Mouse (Mus musculus) limb, embryonic 15.5 days (tissue): ENCODE results near the gene Olfr212. TPM values are rescaled to one million over a fixed set of nuclear protein-coding genes. Genes with fewer than 3 reads are reported as not detected.
"Not testable (repeated sequence)": the region's sequence is repeated elsewhere in the genome, so short reads cannot be mapped to it uniquely, and the experiment has no call there.

ENCODE experiments used
- ATAC-seq: fragments of 200-750 bp; cut with Nextera tagmentation; 2 replicates; pipeline ENCODE4 v1.8.0; 2017; ENCODE audit warnings: low read depth, moderate TSS enrichment; ENCODE audit not compliant: insufficient number of reproducible peaks, low FRiP score, low TSS enrichment
- H3K27ac ChIP-seq: fragments of 300-500 bp; sonication (generic); 2 replicates; pipeline ENCODE4 v1.5.1; 2015; ENCODE audit warnings: moderate library complexity, mild to moderate bottlenecking, inconsistent platforms
- H3K27me3 ChIP-seq: fragments of 300-500 bp; sonication (generic); 2 replicates; pipeline ENCODE4 v1.6.1; 2015; ENCODE audit warnings: inconsistent platforms
- H3K36me3 ChIP-seq: fragments of 300-500 bp; sonication (generic); 2 replicates; pipeline ENCODE4 v1.6.1; 2015; ENCODE audit warnings: inconsistent platforms
- H3K4me1 ChIP-seq: fragments of 300-500 bp; sonication (generic); 2 replicates; pipeline ENCODE4 v1.6.1; 2015; ENCODE audit warnings: inconsistent platforms
- H3K4me2 ChIP-seq: fragments of 300-500 bp; sonication (generic); 2 replicates; pipeline ENCODE4 v1.6.1; 2015; ENCODE audit warnings: mild to moderate bottlenecking, inconsistent platforms
- H3K4me3 ChIP-seq: fragments of 300-500 bp; sonication (generic); 2 replicates; pipeline ENCODE4 v1.5.1; 2015; ENCODE audit warnings: mild to moderate bottlenecking, inconsistent platforms
- H3K9ac ChIP-seq: fragments of 300-500 bp; sonication (generic); 2 replicates; pipeline ENCODE4 v1.6.1; 2015; ENCODE audit warnings: inconsistent platforms
- H3K9me3 ChIP-seq: fragments of 300-500 bp; sonication (generic); 2 replicates; pipeline ENCODE4 v1.6.1; 2016; ENCODE audit warnings: inconsistent platforms
- WGBS: fragments of 180-500 bp; shearing (Covaris S2); methylation state at CpG from one replicate; pipeline ENCODE4 v1.1.7; 2015; 5-methylcytosine and 5-hydroxymethylcytosine counted together
- polyA plus RNA-seq: library from polyadenylated mRNA; unstranded; fragments of >200 nt; fragmentation: Nextera tagmentation; extraction: Ambion mirVana; gene quantifications from 2 replicates; pipeline ENCODE4 v1.2.1, GENCODE M21; 2015

Olfr212 gene
- polyA plus RNA-seq: not detected in 2 replicates

GRCm38 (mm10) chr6:116506302-116507003, at the start of gene Olfr212:
Gene Olfr212 (plus strand): TSS chr6:116506516.
- H3K9me3 ChIP-seq, H3K4me3 ChIP-seq, H3K4me1 ChIP-seq, H3K27ac ChIP-seq, H3K27me3 ChIP-seq, H3K36me3 ChIP-seq, H3K9ac ChIP-seq, H3K4me2 ChIP-seq, ATAC-seq: not testable (repeated sequence)
- WGBS: 90% methylated on average over 20 of the region's 20 CpGs

DNA sequence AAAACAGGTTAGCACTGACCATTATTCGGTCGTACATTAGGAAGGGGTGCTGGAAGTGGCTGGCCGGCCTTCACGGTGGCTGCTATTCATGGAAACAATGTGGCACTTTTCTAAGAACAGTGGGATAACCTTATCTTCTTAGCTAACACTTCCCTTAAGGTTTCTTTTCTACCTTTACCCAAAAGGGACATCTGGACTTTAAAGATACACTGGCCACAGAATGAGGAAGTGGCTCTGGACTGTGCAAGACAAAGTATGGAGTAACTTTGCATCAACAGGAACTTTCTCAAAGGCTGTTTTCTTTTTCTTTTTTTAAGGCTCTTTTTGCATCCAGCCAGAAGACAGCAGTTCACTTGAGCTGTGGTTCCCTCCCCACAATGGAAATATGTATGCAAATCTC, 47.6 kb upstream of the Olfr212 start:
- no peak for ATAC-seq
- no peaks in the 10 kb centered on the region for H3K9me3 ChIP-seq
- peaks cover 6% of the 10 kb centered on the region for H3K4me1 ChIP-seq
- H3K9ac ChIP-seq: no peak overlapping the region
- no peak overlapping the region for H3K4me2 ChIP-seq
- WGBS: 77% methylated on average over 4 of the region's 4 CpGs
- peaks cover 39% of the 10 kb centered on the region for H3K27me3 ChIP-seq
- no peak overlapping the region for H3K27ac ChIP-seq
- no peaks in the 10 kb centered on the region for H3K36me3 ChIP-seq
- H3K4me3 ChIP-seq: no peak overlapping the region

DNA sequence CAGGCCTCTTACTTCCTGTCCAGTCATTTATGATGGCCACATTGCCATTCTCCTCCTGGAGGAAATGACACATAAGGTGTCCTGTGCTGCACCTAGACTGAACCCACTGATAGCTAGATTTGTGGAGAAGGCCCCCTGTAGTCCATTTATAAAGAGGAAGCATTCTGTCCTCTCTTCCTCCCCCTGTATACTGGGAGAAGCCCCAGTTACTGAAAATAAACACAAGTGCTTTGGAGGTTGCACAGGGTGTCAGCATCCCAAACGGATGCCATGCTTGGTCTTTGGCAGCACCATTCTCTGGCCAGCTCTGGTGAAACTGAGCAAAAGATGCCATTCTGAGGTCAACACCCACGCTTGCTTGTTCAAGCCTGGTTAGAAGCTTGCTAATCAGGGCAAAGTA, 47.1 kb upstream of the Olfr212 start:
- peaks cover 6% of the 10 kb centered on the region for H3K4me1 ChIP-seq
- H3K9me3 ChIP-seq: no peaks in the 10 kb centered on the region
- H3K27ac ChIP-seq: no peak overlapping the region
- H3K36me3 ChIP-seq: no peaks in the 10 kb centered on the region
- peaks cover 39% of the 10 kb centered on the region for H3K27me3 ChIP-seq
- H3K9ac ChIP-seq: no peak overlapping the region
- H3K4me3 ChIP-seq: no peak overlapping the region
- 70% methylated on average over 2 of the region's 2 CpGs for WGBS
- ATAC-seq: no peak
- no peak overlapping the region for H3K4me2 ChIP-seq

GRCm38 (mm10) chr6:116460544-116461283, 45.6 kb upstream of the Olfr212 start, which contains the start of gene Alox5:
Gene Alox5 (minus strand): TSS chr6:116461178.
- H3K9ac ChIP-seq: no peak within 1 kb of the TSS
- H3K36me3 ChIP-seq: no peaks in the 10 kb centered on the region
- H3K4me3 ChIP-seq: peak within 1 kb of the TSS; percentile 27
- 2% methylated on average over 42 of the region's 43 CpGs for WGBS
- no peak within 1 kb of the TSS for H3K27ac ChIP-seq
- ATAC-seq: no peak
- peak within 1 kb of the TSS; percentile 36 for H3K4me2 ChIP-seq
- H3K4me1 ChIP-seq: peaks cover 6% of the 10 kb centered on the region
- H3K9me3 ChIP-seq: no peaks in the 10 kb centered on the region
- H3K27me3 ChIP-seq: peaks cover 39% of the 10 kb centered on the region

DNA sequence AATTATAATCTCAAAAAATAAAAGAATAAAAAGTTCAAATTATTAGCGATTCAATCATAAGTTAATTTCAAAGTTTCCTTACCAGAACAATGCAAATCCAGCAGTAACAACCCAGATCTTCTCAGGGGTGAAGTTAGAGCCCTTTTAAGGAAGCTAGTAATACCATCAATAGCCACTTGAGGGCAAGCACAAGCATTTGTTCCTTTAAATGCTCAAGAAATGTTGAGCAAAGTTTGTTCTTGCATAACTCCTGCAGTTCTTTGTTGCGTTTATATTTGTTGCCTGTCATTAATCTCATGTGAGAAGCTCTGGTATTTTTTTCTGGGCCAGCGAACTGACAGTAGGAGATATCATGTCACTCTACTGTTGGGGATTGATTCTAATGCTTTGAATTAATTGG, 38.2 kb upstream of the Olfr212 start:
- Histone ChIP-seq H3K9ac (no peak overlapping the region), H3K4me1 (no peaks in the 10 kb centered on the region), H3K4me3 (no peak overlapping the region), H3K36me3 (no peaks in the 10 kb centered on the region), H3K27ac (no peak overlapping the region), H3K9me3 (no peaks in the 10 kb centered on the region), H3K27me3 (no peaks in the 10 kb centered on the region), H3K4me2 (no peak overlapping the region)
- WGBS: 26% methylated on average over 3 of the region's 3 CpGs
- ATAC-seq: no peak

DNA sequence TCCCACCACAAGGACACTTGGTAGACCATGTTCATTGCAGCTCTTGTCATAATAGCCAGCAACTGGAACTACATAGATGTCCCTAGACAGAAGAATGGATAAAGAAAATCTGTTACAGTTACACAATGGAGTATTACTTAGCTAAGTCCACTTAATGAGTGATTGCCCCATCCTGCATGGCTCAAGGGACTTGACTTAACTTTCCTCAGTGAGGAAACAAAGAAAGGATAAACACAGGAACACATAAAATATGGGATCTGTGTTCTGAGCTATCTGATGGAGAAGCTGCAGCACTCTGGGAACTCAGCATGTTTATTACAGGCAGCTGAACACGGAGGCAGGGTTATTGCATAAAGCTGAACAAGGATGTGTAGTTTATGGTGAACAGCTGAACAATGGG, 21.2 kb upstream of the Olfr212 start:
- ATAC-seq: no peak
- Histone ChIP-seq H3K9me3 (no peaks in the 10 kb centered on the region), H3K4me3 (no peak overlapping the region), H3K4me2 (no peak overlapping the region), H3K27ac (no peak overlapping the region), H3K36me3 (no peaks in the 10 kb centered on the region), H3K9ac (no peak overlapping the region), H3K4me1 (no peaks in the 10 kb centered on the region), H3K27me3 (no peaks in the 10 kb centered on the region)
- 75% methylated on average over 1 of the region's 1 CpGs for WGBS

DNA sequence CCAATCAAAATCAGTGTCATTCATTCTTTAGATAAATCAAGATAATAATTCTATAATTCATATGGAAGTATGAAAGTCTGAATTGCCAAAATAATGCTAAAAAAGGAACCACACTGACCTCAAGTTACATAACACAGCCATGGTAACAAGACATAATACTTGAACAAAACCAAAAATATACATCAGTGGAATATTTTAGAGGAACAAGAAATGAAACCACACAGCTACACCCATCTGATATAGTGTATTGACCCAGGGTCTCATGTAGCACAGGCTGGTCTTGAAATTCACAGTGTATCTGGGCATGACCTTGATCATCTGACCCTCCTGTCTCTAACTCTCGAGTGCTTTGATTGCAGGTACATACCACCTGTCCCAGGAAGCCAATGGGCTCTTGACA, 19.5 kb upstream of the Olfr212 start:
- no peaks in the 10 kb centered on the region for H3K4me1 ChIP-seq
- H3K27me3 ChIP-seq: no peaks in the 10 kb centered on the region
- no peak overlapping the region for H3K27ac ChIP-seq
- no peaks in the 10 kb centered on the region for H3K36me3 ChIP-seq
- no peak overlapping the region for H3K4me3 ChIP-seq
- 51% methylated on average over 1 of the region's 1 CpGs for WGBS
- H3K9ac ChIP-seq: no peak overlapping the region
- H3K4me2 ChIP-seq: no peak overlapping the region
- no peaks in the 10 kb centered on the region for H3K9me3 ChIP-seq
- ATAC-seq: no peak

DNA sequence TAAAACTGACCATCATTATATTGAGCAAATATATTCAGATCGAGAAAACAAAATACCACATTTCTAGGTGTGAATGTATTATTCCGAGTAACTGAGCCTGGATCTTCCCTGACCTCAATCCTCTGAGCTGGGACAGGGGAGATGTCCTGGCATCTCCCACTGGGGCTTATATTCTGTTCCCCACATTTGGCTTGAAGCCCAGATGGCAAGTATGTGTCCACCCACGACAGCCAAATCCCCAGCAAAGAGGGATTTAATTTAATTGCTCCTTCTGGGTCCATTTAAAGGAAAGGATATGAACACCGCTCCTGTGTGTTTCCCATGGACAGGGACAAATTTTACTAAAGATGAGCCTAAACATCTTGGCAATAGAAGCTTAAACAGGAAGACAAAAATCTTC, 17.5 kb upstream of the Olfr212 start, which contains the start of gene Olfr211:
Gene Olfr211, plus strand, starts transcription at position 301 of the 400 bp plus-strand sequence.
- H3K36me3 ChIP-seq: no peaks in the 10 kb centered on the region
- no peak within 1 kb of the TSS for H3K4me3 ChIP-seq
- H3K9me3 ChIP-seq: no peaks in the 10 kb centered on the region
- H3K27ac ChIP-seq: no peak within 1 kb of the TSS
- H3K9ac ChIP-seq: no peak within 1 kb of the TSS
- no peak within 1 kb of the TSS for H3K4me2 ChIP-seq
- no peaks in the 10 kb centered on the region for H3K4me1 ChIP-seq
- no peaks in the 10 kb centered on the region for H3K27me3 ChIP-seq
- WGBS: 64% methylated on average over 4 of the region's 4 CpGs
- ATAC-seq: no peak

DNA sequence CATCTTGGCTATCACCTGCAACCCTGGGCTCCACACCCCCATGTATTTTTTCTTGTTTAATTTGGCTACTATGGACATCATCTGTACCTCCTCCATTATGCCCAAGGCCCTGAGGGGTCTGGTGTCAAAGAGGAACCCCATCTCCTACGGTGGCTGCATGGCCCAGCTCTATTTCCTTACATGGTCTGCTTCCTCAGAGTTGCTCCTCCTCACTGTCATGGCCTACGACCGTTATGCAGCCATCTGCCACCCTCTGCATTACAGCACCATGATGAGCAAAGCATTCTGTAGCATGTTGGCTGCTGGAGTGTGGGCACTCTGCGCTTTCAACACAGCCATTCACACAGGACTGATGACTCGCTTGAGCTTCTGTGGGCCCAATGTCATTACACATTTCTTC, 12.6 kb upstream of the Olfr212 start:
- no peak overlapping the region for H3K4me2 ChIP-seq
- H3K27me3 ChIP-seq: no peaks in the 10 kb centered on the region
- H3K36me3 ChIP-seq: no peaks in the 10 kb centered on the region
- H3K4me1 ChIP-seq: no peaks in the 10 kb centered on the region
- no peak for ATAC-seq
- no peaks in the 10 kb centered on the region for H3K9me3 ChIP-seq
- 86% methylated on average over 5 of the region's 5 CpGs for WGBS
- no peak overlapping the region for H3K27ac ChIP-seq
- H3K4me3 ChIP-seq: no peak overlapping the region
- no peak overlapping the region for H3K9ac ChIP-seq

DNA sequence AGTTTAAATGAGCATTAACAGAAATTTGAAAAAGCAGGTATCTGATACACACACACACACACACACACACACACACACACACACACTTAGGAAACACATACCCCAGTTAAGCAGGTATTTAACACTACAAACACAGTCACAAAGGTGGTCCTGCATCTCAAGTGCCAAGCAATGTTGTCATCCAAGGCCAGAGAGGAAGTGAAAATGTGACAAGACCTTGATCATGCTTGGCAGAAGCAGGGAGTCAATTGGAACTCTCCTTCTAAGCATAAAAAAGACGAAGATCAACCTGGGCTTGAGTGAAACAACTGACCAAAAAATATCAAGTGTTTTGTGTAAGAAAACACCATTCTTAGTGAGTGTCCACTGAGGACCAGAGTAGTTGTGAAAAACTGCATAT, 10.4 kb upstream of the Olfr212 start:
- Histone ChIP-seq H3K27ac (no peak overlapping the region), H3K4me2 (no peak overlapping the region), H3K36me3 (no peaks in the 10 kb centered on the region), H3K9ac (no peak overlapping the region), H3K4me3 (no peak overlapping the region), H3K9me3 (no peaks in the 10 kb centered on the region), H3K27me3 (no peaks in the 10 kb centered on the region), H3K4me1 (no peaks in the 10 kb centered on the region)
- 77% methylated on average over 1 of the region's 1 CpGs for WGBS
- ATAC-seq: no peak

DNA sequence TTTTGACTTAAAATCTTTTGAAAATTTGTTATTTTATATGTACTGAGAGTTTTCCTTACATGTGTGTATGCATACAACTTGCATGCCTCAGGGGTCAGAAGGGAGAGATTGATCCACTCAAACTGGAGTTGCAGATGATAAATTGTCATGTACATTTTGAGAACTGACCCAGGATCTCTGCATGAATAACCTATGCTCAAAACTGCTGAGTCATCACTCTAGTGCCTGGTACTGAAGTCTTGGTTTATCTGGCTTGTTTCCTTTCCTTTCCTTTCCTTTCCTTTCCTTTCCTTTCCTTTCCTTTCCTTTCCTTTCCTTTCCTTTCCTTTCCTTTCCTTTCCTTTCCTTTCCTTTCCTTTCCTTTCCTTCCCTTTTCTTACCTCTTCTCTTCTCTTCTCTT, 8.5 kb downstream of the Olfr212 start:
- no peak overlapping the region for H3K4me2 ChIP-seq
- H3K4me3 ChIP-seq: no peak overlapping the region
- no peak overlapping the region for H3K9ac ChIP-seq
- H3K4me1 ChIP-seq: no peaks in the 10 kb centered on the region
- H3K9me3 ChIP-seq: no peaks in the 10 kb centered on the region
- no peaks in the 10 kb centered on the region for H3K27me3 ChIP-seq
- no peaks in the 10 kb centered on the region for H3K36me3 ChIP-seq
- ATAC-seq: no peak
- no peak overlapping the region for H3K27ac ChIP-seq

DNA sequence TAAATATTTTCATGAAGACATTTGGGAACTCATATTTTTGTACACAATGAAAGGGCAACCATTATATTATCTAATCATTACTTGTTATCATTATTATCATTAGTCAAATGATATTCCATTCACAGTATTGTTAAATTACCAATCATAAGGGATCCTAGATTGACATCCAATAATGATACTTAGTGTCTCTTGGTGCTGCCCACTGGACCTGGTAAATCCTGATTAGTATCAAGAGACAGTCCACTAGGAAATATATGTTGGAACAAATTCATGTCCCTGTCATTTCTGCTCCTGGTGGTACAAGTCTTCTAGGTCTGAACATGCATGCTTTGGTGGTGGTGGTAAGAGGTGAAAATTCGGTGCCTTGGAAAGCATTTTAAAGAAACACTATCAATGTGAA, 31.8 kb downstream of the Olfr212 start, which contains the start of gene Olfr213:
Gene Olfr213, plus strand, starts transcription at position 301 of the 400 bp plus-strand sequence.
- H3K36me3 ChIP-seq: no peaks in the 10 kb centered on the region
- ATAC-seq: no peak
- H3K27me3 ChIP-seq: no peaks in the 10 kb centered on the region
- WGBS: 73% methylated on average over 1 of the region's 1 CpGs
- no peak within 1 kb of the TSS for H3K4me3 ChIP-seq
- no peak within 1 kb of the TSS for H3K9ac ChIP-seq
- no peak within 1 kb of the TSS for H3K27ac ChIP-seq
- no peaks in the 10 kb centered on the region for H3K4me1 ChIP-seq
- H3K4me2 ChIP-seq: no peak within 1 kb of the TSS
- no peaks in the 10 kb centered on the region for H3K9me3 ChIP-seq
